Mouse (Mus musculus) limb, embryonic 14.5 days (tissue): Measurements from ENCODE around the gene Hs2st1. TPM values are rescaled to one million over a fixed set of nuclear protein-coding genes. Genes with fewer than 3 reads are reported as not detected.

Experiments
- ATAC-seq: fragments of 200-750 bp; cut with Nextera tagmentation; 2 replicates; pipeline ENCODE4 v1.8.0; 2017; ENCODE audit warnings: low read depth, moderate number of reproducible peaks, moderate TSS enrichment; ENCODE audit not compliant: low FRiP score
- DNase-seq: peaks from one replicate; pipeline ENCODE4 v3.0.0-alpha.2; 2015; ENCODE audit warnings: low spot score
- H3K27ac ChIP-seq: fragments of 300-500 bp; sonication (generic); replicated peaks from 2 replicates; pipeline ENCODE4 v1.5.1; 2014; ENCODE audit warnings: low read depth, mild to moderate bottlenecking, low read length, moderate library complexity, mixed read lengths
- H3K27me3 ChIP-seq: fragments of 300-500 bp; sonication (generic); 2 replicates; pipeline ENCODE4 v1.6.1; 2014; ENCODE audit warnings: low read length, mixed read lengths; ENCODE audit not compliant: control insufficient read depth, insufficient read depth
- H3K36me3 ChIP-seq: fragments of 300-500 bp; sonication (generic); 2 replicates; pipeline ENCODE4 v1.6.1; 2014; ENCODE audit warnings: mild to moderate bottlenecking, low read length, moderate library complexity, mixed read lengths; ENCODE audit not compliant: control insufficient read depth, insufficient read depth
- H3K4me1 ChIP-seq: fragments of 300-500 bp; sonication (generic); 2 replicates; pipeline ENCODE4 v1.6.1; 2014; ENCODE audit warnings: antibody characterized with exemption, low read length, mixed read lengths; ENCODE audit not compliant: control insufficient read depth, insufficient read depth
- H3K4me2 ChIP-seq: fragments of 300-500 bp; sonication (generic); replicated peaks from 2 replicates; pipeline ENCODE4 v1.6.1; 2014; ENCODE audit warnings: low read depth, mild to moderate bottlenecking, low read length, moderate library complexity; ENCODE audit not compliant: severe bottlenecking
- H3K4me3 ChIP-seq: fragments of 300-500 bp; sonication (generic); replicated peaks from 2 replicates; pipeline ENCODE4 v1.5.1; 2014; ENCODE audit warnings: low read length
- H3K9ac ChIP-seq: fragments of 300-500 bp; sonication (generic); 2 replicates; pipeline ENCODE4 v1.6.1; 2014; ENCODE audit warnings: mild to moderate bottlenecking, low read depth, low read length, moderate library complexity; ENCODE audit not compliant: severe bottlenecking
- H3K9me3 ChIP-seq: fragments of 300-500 bp; sonication (generic); 2 replicates; pipeline ENCODE4 v1.6.1; 2016; ENCODE audit warnings: low read length; ENCODE audit not compliant: control insufficient read depth
- POLR2A ChIP-seq: fragments of 200-500 bp; IDR thresholded peaks from 2 replicates; pipeline ENCODE4 v1.8.0; 2012; ENCODE audit warnings: inconsistent platforms, mild to moderate bottlenecking, moderate library complexity, borderline replicate concordance; ENCODE audit not compliant: insufficient read depth, insufficient read length; ENCODE audit errors: extremely low read depth
- WGBS: fragments of 180-500 bp; shearing (Covaris S2); extraction: QIAGEN DNeasy Blood & Tissue Kit; methylation state at CpG from one replicate; pipeline ENCODE4 v1.1.7; 2014; 5-methylcytosine and 5-hydroxymethylcytosine counted together
- polyA plus RNA-seq, 2 experiments: library from polyadenylated mRNA; depleted of rRNA in 1 of 2; stranded (reverse) in 1 of 2; unstranded in 1 of 2; fragments of >200 nt; fragmentation: Nextera tagmentation in 1 of 2; extraction: Ambion mirVana in 1 of 2; gene quantifications; 2 replicates each; pipeline versions ENCODE4 v1.2.1 to v1.2.3; 2012 to 2014

The Hs2st1 gene
- polyA plus RNA-seq, 2 experiments, result 15.8 to 20.6 TPM

GRCm38 (mm10) chr3:144597790-144598467, 27.9 kb upstream of the Hs2st1 start:
- H3K9me3 ChIP-seq, result no peaks in the 10 kb centered on the region
- no peak overlapping the region for H3K27ac ChIP-seq
- H3K9ac ChIP-seq, result no peak overlapping the region
- no peak overlapping the region for H3K4me2 ChIP-seq
- ATAC-seq (no peak), DNase-seq (no peak)
- peaks cover 66% of the 10 kb centered on the region for H3K36me3 ChIP-seq
- no peaks in the 10 kb centered on the region for H3K27me3 ChIP-seq
- 87% methylated on average over 12 of the region's 12 CpGs for WGBS
- H3K4me3 ChIP-seq, result no peak overlapping the region
- H3K4me1 ChIP-seq, result no peaks in the 10 kb centered on the region
- no peak for TF ChIP-seq POLR2A

- peaks cover 71% of the 10 kb centered on the region for H3K36me3 ChIP-seq
- no peak for TF ChIP-seq POLR2A
- no peaks in the 10 kb centered on the region for H3K4me1 ChIP-seq
- H3K27me3 ChIP-seq, result no peaks in the 10 kb centered on the region
- no peak overlapping the region for H3K4me3 ChIP-seq
- no peaks in the 10 kb centered on the region for H3K9me3 ChIP-seq
- no peak overlapping the region for H3K4me2 ChIP-seq
- WGBS, result 82% methylated on average over 4 of the region's 4 CpGs
- H3K27ac ChIP-seq, result no peak overlapping the region
- no peak overlapping the region for H3K9ac ChIP-seq
- ATAC-seq (no peak), DNase-seq (no peak)
Observed at GRCm38 (mm10) chr3:144597121-144597520, 27.1 kb upstream of the Hs2st1 start.

GRCm38 (mm10) chr3:144592992-144593785, 23.2 kb upstream of the Hs2st1 start:
- no peak for TF ChIP-seq POLR2A
- no peaks in the 10 kb centered on the region for H3K27me3 ChIP-seq
- peaks cover 70% of the 10 kb centered on the region for H3K36me3 ChIP-seq
- H3K4me1 ChIP-seq, result no peaks in the 10 kb centered on the region
- WGBS, result 87% methylated on average over 9 of the region's 9 CpGs
- no peak overlapping the region for H3K9ac ChIP-seq
- DNase-seq (no peak), ATAC-seq (no peak)
- H3K27ac ChIP-seq, result no peak overlapping the region
- no peaks in the 10 kb centered on the region for H3K9me3 ChIP-seq
- no peak overlapping the region for H3K4me3 ChIP-seq
- no peak overlapping the region for H3K4me2 ChIP-seq

- WGBS, result 87% methylated on average over 8 of the region's 8 CpGs
- Histone ChIP-seq H3K27ac (no peak overlapping the region), H3K27me3 (no peaks in the 10 kb centered on the region), H3K4me1 (peaks cover 11% of the 10 kb centered on the region; the same call in 1 of the 2 replicates), H3K9ac (no peak overlapping the region), H3K36me3 (peaks cover 51% of the 10 kb centered on the region), H3K4me3 (no peak overlapping the region), H3K9me3 (no peaks in the 10 kb centered on the region), H3K4me2 (no peak overlapping the region)
- no peak for TF ChIP-seq POLR2A
- no peak for DNase-seq
- ATAC-seq, result no peak
Observed at GRCm38 (mm10) chr3:144589189-144589890, 19.4 kb upstream of the Hs2st1 start.

- DNase-seq, result no peak
- Histone ChIP-seq H3K9ac (no peak overlapping the region), H3K27ac (peak overlapping the region; percentile 54), H3K4me3 (no peak overlapping the region), H3K4me1 (peaks cover 11% of the 10 kb centered on the region; the same call in 1 of the 2 replicates), H3K36me3 (peaks cover 44% of the 10 kb centered on the region), H3K27me3 (no peaks in the 10 kb centered on the region), H3K4me2 (no peak overlapping the region), H3K9me3 (no peaks in the 10 kb centered on the region)
- ATAC-seq, result no peak
- no peak for TF ChIP-seq POLR2A
- WGBS, result 84% methylated on average over 7 of the region's 7 CpGs
Observed at GRCm38 (mm10) chr3:144586731-144587130, 16.8 kb upstream of the Hs2st1 start.
